In genomic region chr17:15370401-15370800, GRCm38 (mm10) we compare ENCODE assay signal across 17 mouse cellular contexts. TPM values are rescaled to one million over a fixed set of nuclear protein-coding genes. Genes with fewer than 3 reads are reported as not detected.
DNase-seq lines count a peak whose midpoint lies in the region; ATAC-seq and TF ChIP-seq lines count a peak whose summit lies in the region.
"Had no signal": no experiment of that assay in that cellular context is flagged by ENCODE, and none has a peak within 500 bp of the region (broad histone marks: within the 10 kb centered on the region; RNA-seq: fewer than 3 reads in every experiment).

No protein-coding gene starts in this region.

- 0 out of 2 replicates have a peak overlapping the region, but pooled peaks have one; percentile 5 for H3K9ac ChIP-seq in forebrain, embryonic 12.5 days
- H3K9ac ChIP-seq in forebrain, embryonic 15.5 days (replicated peaks): no peak overlapping the region
- H3K9ac ChIP-seq in kidney, embryonic 16.5 days (replicated peaks; ENCODE audit: low read length): no peak overlapping the region
- no peak overlapping the region for H3K9ac ChIP-seq in stomach, postnatal 0 days (ENCODE audit: low read length)
- H3K9ac ChIP-seq: hindbrain, embryonic 15.5 days; lung, embryonic 15.5 days had no signal

- TF ChIP-seq CTCF in stomach, postnatal 0 days (IDR thresholded peaks at IDR 0.05; ENCODE audit: low read depth): no peak

- H3K27ac ChIP-seq in forebrain, embryonic 12.5 days: 0 out of 2 replicates have a peak overlapping the region, but pooled peaks have one; percentile 13
- no peak overlapping the region for H3K27ac ChIP-seq in forebrain, embryonic 15.5 days (replicated peaks)
- no peak overlapping the region for H3K27ac ChIP-seq in kidney, embryonic 16.5 days (ENCODE audit: low read length)
- H3K27ac ChIP-seq in stomach, postnatal 0 days (replicated peaks): no peak overlapping the region
- H3K27ac ChIP-seq: hindbrain, embryonic 15.5 days; lung, embryonic 15.5 days; macrophage had no signal

- peaks cover 65% of the 10 kb centered on the region for H3K36me3 ChIP-seq in forebrain, embryonic 12.5 days (replicated peaks)
- H3K36me3 ChIP-seq in forebrain, embryonic 15.5 days: peaks cover 46% of the 10 kb centered on the region
- H3K36me3 ChIP-seq in kidney, embryonic 16.5 days (ENCODE audit: insufficient read depth, low read length): peaks cover 21% of the 10 kb centered on the region
- no peaks in the 10 kb centered on the region for H3K36me3 ChIP-seq in stomach, postnatal 0 days (ENCODE audit: control insufficient read depth, insufficient read depth, low read length)
- H3K36me3 ChIP-seq: lung, embryonic 15.5 days had no signal

- no peaks in the 10 kb centered on the region for H3K9me3 ChIP-seq in forebrain, embryonic 12.5 days
- no peaks in the 10 kb centered on the region for H3K9me3 ChIP-seq in forebrain, embryonic 15.5 days
- H3K9me3 ChIP-seq in kidney, embryonic 16.5 days (ENCODE audit: low read length): no peaks in the 10 kb centered on the region
- H3K9me3 ChIP-seq in stomach, postnatal 0 days (ENCODE audit: control insufficient read depth, low read length): no peaks in the 10 kb centered on the region
- H3K9me3 ChIP-seq: hindbrain, embryonic 15.5 days; lung, embryonic 15.5 days had no signal

- peak overlapping the region; percentile 90 for H3K4me2 ChIP-seq in forebrain, embryonic 12.5 days
- no peak overlapping the region for H3K4me2 ChIP-seq in forebrain, embryonic 15.5 days (replicated peaks)
- 0 out of 2 replicates have a peak overlapping the region, but pooled peaks have one; percentile 7 for H3K4me2 ChIP-seq in kidney, embryonic 16.5 days (replicated peaks; ENCODE audit: low read depth, low read length)
- H3K4me2 ChIP-seq in stomach, postnatal 0 days (replicated peaks; ENCODE audit: low read depth): no peak overlapping the region
- H3K4me2 ChIP-seq: hindbrain, embryonic 15.5 days; lung, embryonic 15.5 days had no signal

- no peak for DNase-seq in kidney, postnatal 4 days
- peak; percentile 32 for DNase-seq in testis, postnatal 10 days (ENCODE audit: low spot score)
- DNase-seq in testis, postnatal 14 days (ENCODE audit: low spot score): no peak
- peak; percentile 11 for DNase-seq in stomach, postnatal 0 days (ENCODE audit: low spot score)
- DNase-seq in frontal cortex, postnatal 36 days (ENCODE audit: low spot score in 2 of 2): no peak
- DNase-seq: adrenal gland, adult 2 months; cerebellum, postnatal 36 days; kidney, adult 2 months; layer of hippocampus, postnatal 36 days; right cerebral cortex, adult 18-20 months had no signal

- H3K4me3 ChIP-seq in forebrain, embryonic 12.5 days (replicated peaks): peak overlapping the region; percentile 24; the same call in 1 of the 2 replicates
- no peak overlapping the region for H3K4me3 ChIP-seq in forebrain, embryonic 15.5 days
- peak overlapping the region; percentile 6; the same call in 1 of the 2 replicates for H3K4me3 ChIP-seq in kidney, embryonic 16.5 days (ENCODE audit: low read length)
- H3K4me3 ChIP-seq in stomach, postnatal 0 days (ENCODE audit: low read depth, low read length): no peak overlapping the region
- H3K4me3 ChIP-seq: erythroblast, embryonic 14.5 days; hindbrain, embryonic 15.5 days; lung, embryonic 15.5 days had no signal

- TF ChIP-seq EP300 in stomach, postnatal 0 days (optimal IDR thresholded peaks at IDR 0.05): no peak

- H3K4me1 ChIP-seq in forebrain, embryonic 12.5 days: peaks cover 60% of the 10 kb centered on the region
- peaks cover 48% of the 10 kb centered on the region for H3K4me1 ChIP-seq in forebrain, embryonic 15.5 days
- peaks cover 19% of the 10 kb centered on the region for H3K4me1 ChIP-seq in kidney, embryonic 16.5 days (ENCODE audit: insufficient read depth, low read length)
- no peaks in the 10 kb centered on the region; the same call in 1 of the 2 replicates for H3K4me1 ChIP-seq in stomach, postnatal 0 days (replicated peaks; ENCODE audit: control insufficient read depth, insufficient read depth)

- no peak for ATAC-seq in forebrain, embryonic 12.5 days (ENCODE audit: low FRiP score)
- no peak for ATAC-seq in forebrain, embryonic 15.5 days (replicated peaks)
- ATAC-seq in kidney, embryonic 16.5 days (ENCODE audit: low FRiP score, low TSS enrichment): no peak
- ATAC-seq in stomach, postnatal 0 days (ENCODE audit: low FRiP score, low TSS enrichment): no peak

- H3K27me3 ChIP-seq in forebrain, embryonic 12.5 days: peaks cover 14% of the 10 kb centered on the region
- H3K27me3 ChIP-seq in forebrain, embryonic 15.5 days: no peaks in the 10 kb centered on the region
- H3K27me3 ChIP-seq in kidney, embryonic 16.5 days (ENCODE audit: insufficient read depth, low read length): peaks cover 11% of the 10 kb centered on the region
- H3K27me3 ChIP-seq in stomach, postnatal 0 days (ENCODE audit: control insufficient read depth, insufficient read depth, low read length): no peaks in the 10 kb centered on the region
- H3K27me3 ChIP-seq: hindbrain, embryonic 15.5 days had no signal

- WGBS in forebrain, embryonic 12.5 days: 92% methylated on average over 14 of the region's 14 CpGs
- WGBS in forebrain, embryonic 15.5 days: 94% methylated on average over 14 of the region's 14 CpGs
- 91% methylated on average over 14 of the region's 14 CpGs for WGBS in kidney, embryonic 16.5 days
- 88% methylated on average over 14 of the region's 14 CpGs for WGBS in stomach, postnatal 0 days

RNA-seq across cellular contexts. Expression of gene Dll1, which starts 6.3 kb away (rescaled TPM):
- 89.3 and 98.1 TPM in 2 replicates for polyA plus RNA-seq in forebrain, embryonic 12.5 days (2016; fragmentation: Nextera tagmentation; extraction: Ambion mirVana)
- 34.6 and 35.9 TPM in 2 replicates for polyA plus RNA-seq in forebrain, embryonic 15.5 days (2015; fragmentation: Nextera tagmentation; extraction: Ambion mirVana)
- 34.4 and 36.9 TPM in 2 replicates for polyA plus RNA-seq in kidney, embryonic 16.5 days (2015; fragmentation: Nextera tagmentation; extraction: Ambion mirVana)
- 3.5 and 4.4 TPM in 2 replicates for polyA plus RNA-seq in stomach, postnatal 0 days (2015; fragmentation: Nextera tagmentation; extraction: Ambion mirVana)

RNA-seq across cellular contexts. Expression of gene Fam120b, which starts 25.6 kb away (rescaled TPM):
- polyA plus RNA-seq in forebrain, embryonic 12.5 days (2016; fragmentation: Nextera tagmentation; extraction: Ambion mirVana): 41.4 and 42.1 TPM in 2 replicates
- polyA plus RNA-seq in forebrain, embryonic 15.5 days (2015; fragmentation: Nextera tagmentation; extraction: Ambion mirVana): 47.8 and 48.6 TPM in 2 replicates
- polyA plus RNA-seq in kidney, embryonic 16.5 days (2015; fragmentation: Nextera tagmentation; extraction: Ambion mirVana): 31.4 and 32.4 TPM in 2 replicates
- 10.0 and 12.1 TPM in 2 replicates for polyA plus RNA-seq in stomach, postnatal 0 days (2015; fragmentation: Nextera tagmentation; extraction: Ambion mirVana)

Comparison
In these comparisons a context has a peak if more than half of its experiments do, and no peak if none do; other contexts are left out.
1. H3K4me2 ChIP-seq: peak in forebrain, embryonic 12.5 days (single experiment) and kidney, embryonic 16.5 days (single experiment); none in forebrain, embryonic 15.5 days (single experiment) and stomach, postnatal 0 days (single experiment).
2. H3K4me3 ChIP-seq: peak in forebrain, embryonic 12.5 days (single experiment) and kidney, embryonic 16.5 days (single experiment); none in forebrain, embryonic 15.5 days (single experiment) and stomach, postnatal 0 days (single experiment).
3. DNase-seq: peak in testis, postnatal 10 days (single experiment) and stomach, postnatal 0 days (single experiment); none in kidney, postnatal 4 days (0 of 2), testis, postnatal 14 days (single experiment) and frontal cortex, postnatal 36 days (0 of 2).